Mouse (Mus musculus) MEL (cell line): ENCODE results near the gene Keap1. TPM values are rescaled to one million over a fixed set of nuclear protein-coding genes. Genes with fewer than 3 reads are reported as not detected.

ENCODE experiments used
- DNase-seq: peaks from one replicate; pipeline ENCODE4 v3.0.0; 2011; ENCODE audit warnings: low read depth, low spot score
- H3K27ac ChIP-seq: 2 replicates; pipeline ENCODE4 v1.5.1; 2012; ENCODE audit warnings: low read depth, mild to moderate bottlenecking, control low read depth, low read length, moderate library complexity; ENCODE audit not compliant: control insufficient read depth
- H3K27me3 ChIP-seq, 2 experiments: fragments of 150-350 bp in 1 of 2; sonication (generic) in 1 of 2; 2 replicates each; pipeline ENCODE4 v1.6.1; 2012; ENCODE audit warnings: low read length in 2 of 2, mild to moderate bottlenecking in 2 of 2, improper control_type of control experiment in 1 of 2, moderate library complexity in 1 of 2; ENCODE audit not compliant: insufficient read depth in 2 of 2, control insufficient read depth in 1 of 2
- H3K36me3 ChIP-seq, 2 experiments: 2 replicates each; pipeline ENCODE4 v1.6.1; 2012 to 2014; ENCODE audit warnings: low read length in 2 of 2, improper control_type of control experiment in 1 of 2, inconsistent platforms in 1 of 2, mild to moderate bottlenecking in 1 of 2; ENCODE audit not compliant: insufficient read depth in 2 of 2, control insufficient read depth in 1 of 2
- H3K4me1 ChIP-seq, 2 experiments: fragments of 150-350 bp in 1 of 2; sonication (generic) in 1 of 2; 2 replicates each; pipeline ENCODE4 v1.6.1; 2012; ENCODE audit warnings: low read length in 2 of 2, improper control_type of control experiment in 1 of 2, mild to moderate bottlenecking in 1 of 2; ENCODE audit not compliant: insufficient read depth in 2 of 2, control insufficient read depth in 1 of 2
- H3K4me3 ChIP-seq, 2 experiments: fragments of 150-350 bp in 1 of 2; sonication (generic) in 1 of 2; 2 replicates each; pipeline ENCODE4 v1.5.1; 2012; ENCODE audit warnings: low read depth in 2 of 2, low read length in 2 of 2, mild to moderate bottlenecking in 2 of 2, moderate library complexity in 2 of 2, control low read depth in 1 of 2, improper control_type of control experiment in 1 of 2; ENCODE audit not compliant: control insufficient read depth in 1 of 2, insufficient read depth in 1 of 2
- H3K79me2 ChIP-seq: 2 replicates; pipeline ENCODE4 v1.6.1; 2012; ENCODE audit warnings: mild to moderate bottlenecking, low read length, moderate library complexity; ENCODE audit not compliant: control insufficient read depth, poor library complexity, insufficient read depth
- H3K9ac ChIP-seq: 2 replicates; pipeline ENCODE4 v1.6.1; 2012; ENCODE audit warnings: low read depth, mild to moderate bottlenecking, control low read depth, low read length, moderate library complexity; ENCODE audit not compliant: control insufficient read depth, poor library complexity, severe bottlenecking
- H3K9me3 ChIP-seq: fragments of 150-350 bp; sonication (generic); replicated peaks from 2 replicates; pipeline ENCODE4 v1.6.1; 2012; ENCODE audit warnings: mild to moderate bottlenecking, low read length, improper control_type of control experiment, moderate library complexity; ENCODE audit not compliant: insufficient read depth
- BHLHE40 ChIP-seq: IDR thresholded peaks from 2 replicates; pipeline ENCODE4 v1.6.1; 2012; ENCODE audit warnings: low read depth, mild to moderate bottlenecking, inconsistent platforms, low read length, improper control_type of control experiment, borderline replicate concordance
- CHD1 ChIP-seq: IDR thresholded peaks from 2 replicates; pipeline ENCODE4 v1.6.1; 2012; ENCODE audit warnings: low read depth, mild to moderate bottlenecking, inconsistent platforms, low read length, improper control_type of control experiment
- CTCF ChIP-seq, 3 experiments: IDR thresholded peaks in 2 of 3; conservative IDR thresholded peaks in 1 of 3; 2 replicates each; pipeline ENCODE4 v1.5.1; 2011 to 2012; ENCODE audit warnings: low read length in 3 of 3, low read depth in 2 of 3, mild to moderate bottlenecking in 2 of 3, improper control_type of control experiment in 1 of 3, inconsistent platforms in 1 of 3, mixed read lengths in 1 of 3, moderate library complexity in 1 of 3; ENCODE audit not compliant: control insufficient read depth in 1 of 3, insufficient read depth in 1 of 3, poor library complexity in 1 of 3, severe bottlenecking in 1 of 3
- E2F4 ChIP-seq: IDR thresholded peaks from 2 replicates; pipeline ENCODE4 v1.6.1; 2011; ENCODE audit warnings: low read depth, low read length, improper control_type of control experiment, borderline replicate concordance
- ELF1 ChIP-seq: IDR thresholded peaks from 2 replicates; pipeline ENCODE4 v1.6.1; 2014; ENCODE audit warnings: low read depth, mild to moderate bottlenecking, inconsistent platforms, low read length, improper control_type of control experiment, moderate library complexity
- EP300 ChIP-seq, 2 experiments: IDR thresholded peaks; 2 replicates each; pipeline ENCODE4 v1.6.1; 2011; ENCODE audit warnings: improper control_type of control experiment in 2 of 2, low read length in 2 of 2, low read depth in 1 of 2, mild to moderate bottlenecking in 1 of 2
- ETS1 ChIP-seq: IDR thresholded peaks from 2 replicates; pipeline ENCODE4 v1.6.1; 2012; ENCODE audit warnings: low read depth, mild to moderate bottlenecking, inconsistent platforms, low read length, improper control_type of control experiment, moderate library complexity
- GABPA ChIP-seq: IDR thresholded peaks from 2 replicates; pipeline ENCODE4 v1.6.1; 2012; ENCODE audit warnings: low read depth, mild to moderate bottlenecking, inconsistent platforms, low read length, improper control_type of control experiment, moderate library complexity
- GATA1 ChIP-seq: IDR thresholded peaks from 2 replicates; pipeline ENCODE4 v1.6.1; 2011; ENCODE audit warnings: low read depth, low read length, improper control_type of control experiment
- HCFC1 ChIP-seq: IDR thresholded peaks from 2 replicates; pipeline ENCODE4 v1.6.1; 2012; ENCODE audit warnings: low read depth, mild to moderate bottlenecking, inconsistent platforms, low read length, improper control_type of control experiment, moderate library complexity
- JUND ChIP-seq: IDR thresholded peaks from 2 replicates; pipeline ENCODE4 v1.6.1; 2011; ENCODE audit warnings: low read depth, mild to moderate bottlenecking, improper control_type of control experiment, low read length
- KAT2A ChIP-seq: conservative IDR thresholded peaks from 2 replicates; pipeline ENCODE4 v1.6.1; 2012; ENCODE audit warnings: low read depth, low read length, improper control_type of control experiment, inconsistent platforms
- MAX ChIP-seq: IDR thresholded peaks from 2 replicates; pipeline ENCODE4 v1.6.1; 2011; ENCODE audit warnings: low read length, improper control_type of control experiment
- MAZ ChIP-seq: IDR thresholded peaks from 2 replicates; pipeline ENCODE4 v1.6.1; 2012; ENCODE audit warnings: low read depth, mild to moderate bottlenecking, inconsistent platforms, low read length, improper control_type of control experiment
- MXI1 ChIP-seq: IDR thresholded peaks from 2 replicates; pipeline ENCODE4 v1.6.1; 2011; ENCODE audit warnings: mild to moderate bottlenecking, low read depth, low read length, improper control_type of control experiment
- MYB ChIP-seq: IDR thresholded peaks from 2 replicates; pipeline ENCODE4 v1.6.1; 2011; ENCODE audit warnings: mild to moderate bottlenecking, low read depth, low read length, improper control_type of control experiment
- MYC ChIP-seq: IDR thresholded peaks from 2 replicates; pipeline ENCODE4 v1.6.1; 2011; ENCODE audit warnings: low read depth, mild to moderate bottlenecking, low read length, improper control_type of control experiment, moderate library complexity
- NELFE ChIP-seq: IDR thresholded peaks from 2 replicates; pipeline ENCODE4 v1.6.1; 2011; ENCODE audit warnings: low read depth, low read length, improper control_type of control experiment
- NRF1 ChIP-seq: IDR thresholded peaks from 2 replicates; pipeline ENCODE4 v1.6.1; 2014; ENCODE audit warnings: low read depth, mild to moderate bottlenecking, inconsistent platforms, low read length, improper control_type of control experiment, moderate library complexity; ENCODE audit not compliant: poor library complexity, insufficient read depth, severe bottlenecking
- POLR2A ChIP-seq, 2 experiments: IDR thresholded peaks; 2 replicates each; pipeline ENCODE4 v1.6.1; 2011 to 2012; ENCODE audit warnings: low read length in 2 of 2, mild to moderate bottlenecking in 2 of 2, control low read depth in 1 of 2, improper control_type of control experiment in 1 of 2, low read depth in 1 of 2, moderate library complexity in 1 of 2; ENCODE audit not compliant: control insufficient read depth in 1 of 2, insufficient read depth in 1 of 2, poor library complexity in 1 of 2
- POLR2AphosphoS2 ChIP-seq: IDR thresholded peaks from 2 replicates; pipeline ENCODE4 v1.6.1; 2011; ENCODE audit warnings: low read length, improper control_type of control experiment
- RAD21 ChIP-seq: IDR thresholded peaks from 2 replicates; pipeline ENCODE4 v1.6.1; 2011; ENCODE audit warnings: mild to moderate bottlenecking, low read depth, low read length, improper control_type of control experiment
- RCOR1 ChIP-seq: IDR thresholded peaks from 2 replicates; pipeline ENCODE4 v1.6.1; 2012; ENCODE audit warnings: low read depth, mild to moderate bottlenecking, inconsistent platforms, low read length, improper control_type of control experiment
- SIN3A ChIP-seq: IDR thresholded peaks from 2 replicates; pipeline ENCODE4 v1.6.1; 2012; ENCODE audit warnings: low read length, improper control_type of control experiment, inconsistent platforms
- SMC3 ChIP-seq: IDR thresholded peaks from 2 replicates; pipeline ENCODE4 v1.6.1; 2011; ENCODE audit warnings: low read depth, low read length, improper control_type of control experiment
- TAL1 ChIP-seq: IDR thresholded peaks from 2 replicates; pipeline ENCODE4 v1.6.1; 2012; ENCODE audit warnings: mild to moderate bottlenecking, inconsistent platforms, low read length, moderate library complexity, mixed read lengths
- TBP ChIP-seq: IDR thresholded peaks from 2 replicates; pipeline ENCODE4 v1.8.0; 2011; ENCODE audit warnings: low read depth, low read length, improper control_type of control experiment
- TCF12 ChIP-seq: IDR thresholded peaks from 2 replicates; pipeline ENCODE4 v1.6.1; 2014; ENCODE audit warnings: low read depth, mild to moderate bottlenecking, inconsistent platforms, low read length, improper control_type of control experiment, moderate library complexity
- UBTF ChIP-seq: IDR thresholded peaks from 2 replicates; pipeline ENCODE4 v1.6.1; 2012; ENCODE audit warnings: low read depth, mild to moderate bottlenecking, inconsistent platforms, low read length, improper control_type of control experiment, moderate library complexity, borderline replicate concordance; ENCODE audit not compliant: insufficient read depth
- USF2 ChIP-seq, 2 experiments: IDR thresholded peaks; 2 replicates each; pipeline ENCODE4 v1.6.1; 2011 to 2012; ENCODE audit warnings: improper control_type of control experiment in 2 of 2, low read length in 2 of 2, borderline replicate concordance in 1 of 2, inconsistent platforms in 1 of 2, low read depth in 1 of 2, mild to moderate bottlenecking in 1 of 2; ENCODE audit not compliant: insufficient read depth in 1 of 2
- ZC3H11A ChIP-seq: IDR thresholded peaks from 2 replicates; pipeline ENCODE4 v1.6.1; 2012; ENCODE audit warnings: low read depth, mild to moderate bottlenecking, inconsistent platforms, low read length, improper control_type of control experiment
- ZKSCAN1 ChIP-seq: IDR thresholded peaks from 2 replicates; pipeline ENCODE4 v1.6.1; 2012; ENCODE audit warnings: low read depth, mild to moderate bottlenecking, inconsistent platforms, low read length, improper control_type of control experiment, moderate library complexity
- ZMIZ1 ChIP-seq: IDR thresholded peaks from 2 replicates; pipeline ENCODE4 v1.6.1; 2012; ENCODE audit warnings: low read depth, mild to moderate bottlenecking, inconsistent platforms, low read length, improper control_type of control experiment, moderate library complexity
- ZNF384 ChIP-seq: IDR thresholded peaks from 2 replicates; pipeline ENCODE4 v1.6.1; 2012; ENCODE audit warnings: low read depth, mild to moderate bottlenecking, inconsistent platforms, low read length, improper control_type of control experiment
- polyA plus RNA-seq, 2 experiments: library from polyadenylated mRNA; stranded (reverse) in 1 of 2; unstranded in 1 of 2; fragments of >175 nt in 1 of 2; fragments of >200 nt in 1 of 2; gene quantifications; 2 replicates each; pipeline versions ENCODE4 v1.2.1 to v1.2.4; 2012; ENCODE audit warnings: low replicate concordance in 2 of 2, low read depth in 1 of 2; ENCODE audit not compliant: insufficient read length in 2 of 2, insufficient read depth in 1 of 2, missing spikeins in 1 of 2
- total RNA-seq: library from RNA; depleted of rRNA; stranded (reverse); fragments of 300-350 nt; gene quantifications from 2 replicates; pipeline ENCODE4 v1.2.3, GENCODE M21; 2012

The Keap1 gene
- total and polyA plus RNA-seq, 3 experiments: 67.5 to 174 (median 171) TPM

DNA sequence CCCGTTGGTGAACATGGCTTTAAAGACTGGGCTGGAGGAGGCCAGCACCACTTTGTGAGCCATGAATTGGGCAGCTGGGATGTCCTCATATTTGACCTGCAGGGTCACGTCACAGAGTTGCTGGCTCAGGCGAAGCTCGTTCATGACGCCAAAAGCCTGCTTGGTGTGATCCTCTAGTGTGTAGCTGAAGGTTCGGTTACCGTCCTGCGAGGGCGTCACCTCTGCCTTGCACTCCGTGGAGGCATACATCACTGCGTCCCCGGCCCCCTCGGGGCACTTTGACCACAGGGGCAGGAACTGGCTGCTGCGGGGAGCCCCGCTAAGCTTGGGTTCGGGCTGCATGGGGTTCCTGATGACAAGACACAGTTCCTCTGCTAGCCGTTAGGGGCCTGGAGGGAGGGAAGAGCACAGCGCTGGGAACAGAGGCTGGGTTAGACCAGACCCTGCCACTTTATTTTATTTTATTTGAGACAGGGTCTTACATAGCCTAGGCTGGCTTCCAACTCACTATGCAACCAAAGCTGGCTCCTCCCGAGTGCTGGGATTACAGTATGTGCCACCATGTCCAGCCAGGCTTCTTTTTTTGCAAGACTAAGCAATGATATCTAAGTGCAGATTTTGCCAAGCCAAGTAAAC lies 1.7 kb downstream of the Keap1 start:
- DNase-seq: peak; percentile 92
- peaks cover 47% of the 10 kb centered on the region for H3K79me2 ChIP-seq
- no peaks in the 10 kb centered on the region for H3K27me3 ChIP-seq
- H3K9me3 ChIP-seq: no peaks in the 10 kb centered on the region
- TF ChIP-seq POLR2AphosphoS2 (peak; percentile 45; the same call in 1 of the 2 replicates), SIN3A (no peak; the same call in 1 of the 2 replicates), JUND (0 out of 2 replicates have a peak, but pooled peaks have one; percentile 18), NRF1 (no peak), MYB (peak; percentile 50), ZNF384 (0 out of 2 replicates have a peak, but pooled peaks have one; percentile 26), SMC3 (peak; percentile 36; the same call in 1 of the 2 replicates), MXI1 (peak; percentile 72; the same call in 1 of the 2 replicates), CTCF (IDR thresholded peaks at IDR 0.05 in 2 of 3, conservative IDR thresholded peaks at IDR 0.05 in 1 of 3; ENCODE audit: control insufficient read depth in 1 of 3, insufficient read depth in 1 of 3, low read depth in 2 of 3, low read length in 3 of 3, poor library complexity in 1 of 3, severe bottlenecking in 1 of 3) (peak in 2 of 3 experiments; percentile 59 to 70; a peak in 3 of 6 replicates), USF2 (IDR thresholded peaks at IDR 0.05; ENCODE audit: borderline replicate concordance in 1 of 2, insufficient read depth in 1 of 2, low read depth in 1 of 2, low read length in 2 of 2) (no peak), ZC3H11A (no peak; the same call in 1 of the 2 replicates), ETS1 (peak; percentile 58; the same call in 1 of the 2 replicates), TCF12 (peak; percentile 32; the same call in 1 of the 2 replicates), EP300 (IDR thresholded peaks at IDR 0.05; ENCODE audit: low read depth in 1 of 2, low read length in 2 of 2) (peak; percentile 47 to 59; a peak in 3 of 4 replicates), ZMIZ1 (peak; percentile 28; the same call in 1 of the 2 replicates), ZKSCAN1 (0 out of 2 replicates have a peak, but pooled peaks have one; percentile 59), TAL1 (no peak), GATA1 (no peak), GABPA (no peak), TBP (peak; percentile 49; the same call in 1 of the 2 replicates), ELF1 (peak; percentile 43; the same call in 1 of the 2 replicates), POLR2A (IDR thresholded peaks at IDR 0.05; ENCODE audit: control insufficient read depth in 1 of 2, insufficient read depth in 1 of 2, low read depth in 1 of 2, low read length in 2 of 2, poor library complexity in 1 of 2) (0 out of 4 replicates have a peak, but pooled peaks of 1 of the 2 experiments have one; percentile 14), MYC (peak; percentile 39; the same call in 1 of the 2 replicates), MAX (0 out of 2 replicates have a peak, but pooled peaks have one; percentile 18), RCOR1 (peak; percentile 53; the same call in 1 of the 2 replicates), RAD21 (no peak), KAT2A (no peak), NELFE (peak; percentile 54), E2F4 (peak; percentile 74; the same call in 1 of the 2 replicates), HCFC1 (peak; percentile 36; the same call in 1 of the 2 replicates), UBTF (no peak), BHLHE40 (peak; percentile 6; the same call in 1 of the 2 replicates), MAZ (peak; percentile 87; the same call in 1 of the 2 replicates), CHD1 (peak; percentile 95; the same call in 1 of the 2 replicates)
- peak overlapping the region; percentile 81 for H3K9ac ChIP-seq
- H3K4me3 ChIP-seq: peak overlapping the region; percentile 79 to 96
- peaks cover 12 to 30% of the 10 kb centered on the region in 2 experiments; a peak in 3 of 4 replicates for H3K4me1 ChIP-seq
- peaks cover 22 to 23% of the 10 kb centered on the region in 2 experiments for H3K36me3 ChIP-seq
- peak overlapping the region; percentile 86 for H3K27ac ChIP-seq
